Mouse (Mus musculus): ENCODE measurements at regions not wholly inside any gene's neighbourhood (a gene's known extent, or its start where the extent isn't known, plus 50 kb on each side); places are given as distances from the start of the nearest gene placed in this dataset.

DNA sequence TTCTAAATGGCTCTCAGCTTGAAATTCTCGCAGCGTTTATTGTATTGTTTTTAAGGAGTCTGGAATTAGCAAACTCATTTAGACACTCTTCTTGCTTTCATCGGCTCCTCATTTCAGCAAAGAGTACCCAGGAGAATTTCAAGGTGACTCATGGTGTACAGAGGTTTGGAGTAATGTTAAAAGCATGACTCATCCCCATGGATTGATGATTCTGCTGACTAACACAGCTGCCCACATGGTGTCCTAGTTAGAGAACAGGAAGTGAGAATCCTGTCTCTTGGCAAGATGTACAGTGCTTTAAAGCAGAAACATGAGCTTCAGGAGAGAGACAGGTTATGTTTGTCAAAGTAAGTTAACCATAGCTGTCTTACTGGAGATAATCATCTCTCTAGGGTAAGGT, 1133.6 kb upstream of the Cited2 start:
- no peak for DNase-seq
- intact Hi-C loops (cut with DNase I) = no loop called here

- DNase-seq = no peak
- intact Hi-C loops (cut with DNase I) = no loop called here
Measured at GRCm38 (mm10) chr10:16592870-16593269, 1130.1 kb upstream of the Cited2 start.

GRCm38 (mm10) chr10:16600041-16600440, 1123.0 kb upstream of the Cited2 start:
- intact Hi-C loops (cut with DNase I) = no loop called here
- DNase-seq = no peak

DNA sequence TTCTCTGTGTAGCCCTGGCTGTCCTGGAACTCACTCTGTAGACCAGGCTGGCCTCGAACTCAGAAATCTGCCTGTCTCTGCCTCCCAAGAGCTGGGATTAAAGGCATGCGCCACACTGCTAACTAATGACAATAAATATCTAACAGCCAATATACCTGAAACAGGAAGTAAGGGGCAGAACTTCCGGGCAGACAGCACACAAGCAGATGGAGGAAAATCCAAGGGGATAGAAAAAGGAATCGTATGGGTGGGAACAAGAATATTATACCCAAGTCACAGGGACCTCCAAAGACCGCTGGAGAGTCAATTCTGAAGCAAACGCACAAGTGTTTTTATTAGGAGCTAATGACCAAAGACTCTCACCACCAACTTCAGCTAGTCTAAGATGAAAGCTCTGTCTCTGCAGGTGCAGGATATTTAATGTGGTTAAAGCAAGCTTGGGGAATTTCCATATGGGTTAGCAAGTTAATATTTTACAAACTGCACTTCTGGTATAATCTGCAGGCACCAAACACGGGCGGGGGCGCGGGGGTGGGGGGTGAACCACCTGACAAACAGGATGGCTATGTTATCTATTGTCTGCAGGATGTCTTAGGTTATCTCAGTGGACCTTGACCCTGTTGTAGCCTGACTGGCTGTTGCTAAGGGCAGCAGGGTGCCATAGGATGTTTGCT, 1122.3 kb upstream of the Cited2 start:
- DNase-seq = no peak
- intact Hi-C loops (cut with DNase I) = no loop called here

GRCm38 (mm10) chr10:16601225-16601595, 1121.8 kb upstream of the Cited2 start:
- no peak for DNase-seq
- intact Hi-C loops (cut with DNase I) = no loop called here

DNA sequence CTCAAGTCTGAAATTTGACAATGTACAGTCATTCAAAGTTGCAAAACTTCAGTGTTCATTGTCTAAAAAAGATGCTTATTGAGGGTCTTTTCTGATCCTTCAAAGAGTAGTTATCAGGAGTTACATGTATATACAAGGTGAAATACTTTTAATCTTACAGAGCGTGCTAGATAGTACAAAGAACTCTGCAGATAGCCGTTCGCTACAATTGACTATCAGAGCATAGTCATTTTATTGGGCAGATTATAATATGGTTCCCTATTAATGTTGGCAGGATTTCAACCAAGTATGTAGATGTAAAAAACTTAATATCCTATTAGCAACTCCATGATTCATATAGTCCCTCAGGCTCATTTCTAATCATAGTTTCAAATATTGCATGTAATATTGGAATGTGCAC, 1114.7 kb upstream of the Cited2 start:
- intact Hi-C loops (cut with DNase I) = no loop called here
- no peak for DNase-seq

- intact Hi-C loops (cut with DNase I) = no loop called here
- DNase-seq = no peak
Measured at GRCm38 (mm10) chr10:16618752-16619151, 1104.3 kb upstream of the Cited2 start.

DNA sequence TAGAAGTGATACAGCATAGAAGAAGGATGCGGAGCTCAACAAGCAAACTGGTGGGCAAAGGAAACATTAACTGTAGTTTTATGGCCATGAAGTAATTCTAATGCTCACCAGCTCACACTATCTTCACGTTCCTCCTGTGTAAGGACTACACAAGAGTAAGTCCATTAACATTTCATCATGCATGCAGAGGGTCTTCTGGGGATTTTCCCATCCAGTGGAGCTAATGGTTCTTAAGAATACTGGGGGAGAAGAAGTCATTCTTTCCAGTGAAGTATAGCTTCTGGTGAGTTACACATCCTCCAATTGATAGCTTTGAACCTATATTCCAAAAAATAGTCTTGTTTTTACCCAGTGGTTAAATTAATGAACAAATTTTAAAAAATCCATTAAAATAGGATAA, 1103.4 kb upstream of the Cited2 start:
- no peak for DNase-seq
- intact Hi-C loops (cut with DNase I) = no loop called here

- intact Hi-C loops (cut with DNase I) = no loop called here
- no peak for DNase-seq
Measured at GRCm38 (mm10) chr10:16620804-16621559, 1102.0 kb upstream of the Cited2 start.

DNA sequence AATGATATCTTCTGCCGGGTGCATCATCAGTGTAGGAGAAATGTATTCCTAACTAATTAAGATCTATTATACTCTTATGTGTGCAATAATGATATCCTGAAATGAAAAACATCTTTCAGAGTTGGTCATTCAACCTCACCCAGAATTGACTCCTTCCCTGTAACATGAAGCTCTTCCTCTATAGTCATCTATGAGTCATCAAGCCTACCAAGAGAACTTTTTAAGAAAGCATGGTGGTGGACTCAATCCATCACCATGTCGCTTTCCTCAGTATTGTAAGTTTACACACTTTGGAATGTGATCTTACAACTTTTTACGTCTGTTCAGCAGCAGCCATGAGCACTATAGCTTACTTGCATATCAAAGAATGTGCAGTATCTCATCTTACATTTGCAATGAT, 1100.2 kb upstream of the Cited2 start:
- no peak for DNase-seq
- intact Hi-C loops (cut with DNase I) = no loop called here

DNA sequence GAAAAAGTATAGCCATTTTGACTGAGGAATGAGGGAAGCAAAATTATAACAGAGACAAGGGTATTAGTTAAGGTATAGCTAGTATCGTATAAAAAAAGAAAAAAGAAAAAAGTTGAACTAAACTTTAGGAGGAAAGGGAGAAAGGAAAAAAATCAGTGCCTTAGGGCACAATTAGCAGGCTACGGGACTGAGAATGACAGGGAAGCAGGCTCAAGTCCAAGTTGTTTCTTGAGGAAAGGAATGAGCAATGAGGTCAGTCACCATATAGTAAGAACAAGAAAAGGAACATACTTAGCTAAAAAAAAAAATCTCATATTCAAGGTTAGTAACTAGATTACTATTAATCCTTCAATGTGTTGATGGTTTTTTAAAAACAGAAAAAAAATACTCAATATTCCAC, 1089.8 kb upstream of the Cited2 start:
- intact Hi-C loops (cut with DNase I) = no loop called here
- DNase-seq = no peak

- intact Hi-C loops (cut with DNase I) = no loop called here
Measured at GRCm38 (mm10) chr10:16635463-16635862, 1087.6 kb upstream of the Cited2 start.

GRCm38 (mm10) chr10:16637006-16637405, 1086.0 kb upstream of the Cited2 start:
- intact Hi-C loops (cut with DNase I) = no loop called here
- DNase-seq = peak; percentile 21

More at GRCm38 (mm10) chr10:16635463-16635862, 1087.6 kb upstream of the Cited2 start:
- no peak for DNase-seq

DNA sequence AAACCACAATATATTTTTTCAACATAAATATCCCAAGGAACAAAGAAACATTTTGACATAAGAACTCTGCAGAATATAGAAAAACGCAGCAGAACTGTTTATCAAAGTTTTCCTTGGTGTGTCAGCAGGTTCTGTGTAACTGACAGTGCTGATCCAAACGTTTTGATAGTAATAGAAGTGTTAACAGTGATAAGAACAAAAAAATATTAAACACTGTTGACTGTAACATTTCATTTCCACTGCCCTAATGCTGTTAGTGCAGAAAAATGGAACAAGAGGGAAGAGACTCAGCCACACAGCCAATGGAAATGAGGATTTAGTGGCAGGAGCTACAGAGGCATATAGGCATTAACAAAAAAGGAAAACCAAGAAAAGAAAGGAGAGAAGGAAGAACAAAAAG, 1084.9 kb upstream of the Cited2 start:
- no peak for DNase-seq
- intact Hi-C loops (cut with DNase I) = no loop called here

GRCm38 (mm10) chr10:16640136-16640535, 1082.9 kb upstream of the Cited2 start:
- no peak for DNase-seq
- intact Hi-C loops (cut with DNase I) = no loop called here

DNA sequence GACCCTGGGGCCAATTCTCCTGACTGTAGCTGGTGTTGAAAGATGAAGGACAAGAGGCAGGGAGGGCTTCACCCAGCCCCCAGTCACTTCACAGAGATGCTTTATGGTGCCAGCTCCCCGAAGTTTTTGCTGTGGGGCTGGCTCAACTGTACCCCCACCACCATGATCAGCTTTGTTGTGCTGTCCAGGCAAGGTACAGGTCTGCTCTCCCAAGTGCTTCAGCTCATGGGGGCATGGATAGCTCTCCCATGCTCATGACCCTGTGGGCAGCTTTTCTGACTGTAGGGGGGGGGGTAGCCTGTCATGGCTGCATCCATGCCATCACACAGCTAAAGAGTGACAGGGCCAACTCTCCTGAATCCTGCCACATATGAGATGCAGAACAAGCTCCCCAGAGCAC, 1072.9 kb upstream of the Cited2 start:
- intact Hi-C loops (cut with DNase I) = no loop called here

GRCm38 (mm10) chr10:16652450-16652849, 1070.6 kb upstream of the Cited2 start:
- intact Hi-C loops (cut with DNase I) = no loop called here
- DNase-seq = no peak

More for the DNA sequence above, 1072.9 kb upstream of the Cited2 start:
- DNase-seq = no peak

- intact Hi-C loops (cut with DNase I) = no loop called here
- peak; percentile 26 for DNase-seq
Measured at GRCm38 (mm10) chr10:16664483-16664882, 1058.5 kb upstream of the Cited2 start.

DNA sequence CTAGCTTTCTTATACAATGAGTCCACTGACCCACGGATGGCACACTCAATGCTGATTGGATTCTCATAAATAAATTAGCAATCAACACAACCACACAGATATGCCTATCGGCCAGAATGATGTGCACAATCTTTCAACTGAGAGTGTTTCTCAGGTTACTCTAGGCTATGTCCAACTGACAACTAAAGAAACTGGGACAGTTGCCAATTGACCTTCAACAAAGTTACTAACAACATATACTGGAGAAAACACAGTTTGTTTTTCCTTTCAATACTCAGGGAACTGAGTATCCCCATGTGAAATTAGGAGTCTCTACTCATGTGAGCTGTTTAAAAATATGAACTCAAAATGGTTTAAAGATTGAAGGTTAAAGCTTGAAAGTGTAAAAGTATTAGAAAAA, 1052.7 kb upstream of the Cited2 start:
- intact Hi-C loops (cut with DNase I) = no loop called here
- DNase-seq = no peak

DNA sequence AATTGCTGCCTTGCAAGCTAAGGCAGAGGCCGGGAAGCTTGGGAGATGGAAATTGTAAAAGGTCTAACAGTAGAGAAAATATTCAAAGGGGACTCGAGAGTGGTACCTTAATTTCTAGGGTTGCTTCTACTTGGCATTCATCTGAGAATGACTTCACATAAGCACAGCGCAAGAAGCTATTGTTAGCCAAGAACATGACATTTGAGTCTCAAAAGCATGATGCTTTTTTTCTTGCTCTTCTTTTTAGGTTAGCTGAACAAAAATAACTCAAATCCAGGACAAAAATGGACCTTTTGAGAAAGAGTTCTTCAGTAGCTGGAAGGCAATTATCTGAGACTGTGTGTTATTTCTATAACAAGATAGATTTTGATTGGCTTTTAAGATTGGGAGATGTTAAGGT, 1042.0 kb upstream of the Cited2 start:
- intact Hi-C loops (cut with DNase I) = no loop called here
- no peak for DNase-seq

DNA sequence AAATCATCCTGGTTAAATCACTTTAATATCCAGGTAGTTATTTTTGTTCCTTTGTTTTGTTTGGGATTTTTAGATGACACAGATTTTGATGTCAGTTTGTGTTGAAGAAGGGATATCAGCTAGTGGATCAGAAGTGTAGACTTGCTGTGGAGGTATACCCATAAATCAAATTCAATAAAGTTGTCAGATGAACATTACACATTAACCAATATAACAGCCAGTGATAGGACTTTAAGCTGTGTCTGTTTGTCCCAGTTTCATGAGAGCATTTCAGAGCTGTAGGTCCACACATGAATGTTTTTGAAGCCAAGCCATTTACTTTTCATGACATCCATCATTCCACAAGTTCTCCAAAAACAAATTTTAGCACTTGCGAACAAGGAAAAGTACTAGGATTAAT, 1037.7 kb upstream of the Cited2 start:
- intact Hi-C loops (cut with DNase I) = no loop called here
- DNase-seq = no peak

DNA sequence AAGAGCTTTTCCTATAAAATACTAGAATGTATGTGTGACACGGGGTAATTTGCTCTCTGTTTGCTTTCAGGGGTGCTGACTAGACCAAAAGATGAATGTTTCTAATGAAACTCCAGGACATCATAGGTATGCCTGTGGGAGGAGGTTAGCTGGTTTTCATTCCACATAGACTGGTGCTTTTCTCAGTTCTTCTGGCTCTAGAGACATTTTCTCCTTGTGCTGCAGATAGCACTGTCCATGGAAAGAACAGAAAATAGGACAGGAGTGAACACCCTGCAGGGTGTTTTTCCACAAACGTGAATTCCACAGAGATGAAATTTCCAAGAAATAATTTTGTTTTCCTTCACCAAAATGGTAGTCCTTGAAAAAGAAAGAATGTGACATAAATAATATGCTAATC, 1016.0 kb upstream of the Cited2 start:
- intact Hi-C loops (cut with DNase I) = no loop called here
- DNase-seq = no peak

DNA sequence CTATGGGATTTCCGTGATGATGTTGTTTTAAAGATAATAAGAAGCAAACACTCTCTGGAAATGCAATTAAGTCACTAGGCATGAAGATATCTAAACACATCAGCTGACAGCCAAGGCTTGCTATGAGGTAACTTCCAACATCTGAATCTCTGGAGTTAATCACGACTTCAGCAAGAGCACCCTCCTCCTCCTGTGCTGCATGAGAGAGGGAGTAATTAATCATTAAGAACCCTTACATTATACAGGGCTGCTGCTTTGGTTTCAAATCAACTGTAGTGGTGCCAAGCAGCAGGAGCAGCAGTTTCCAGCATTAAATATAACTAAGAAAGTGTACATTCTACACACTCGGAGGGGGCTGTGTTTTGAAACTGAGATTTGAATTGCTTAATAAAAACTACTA, 1009.9 kb upstream of the Cited2 start:
- intact Hi-C loops (cut with DNase I) = no loop called here
- DNase-seq = no peak
